Mouse (Mus musculus) kidney, adult 2 months (tissue): ENCODE results near the gene Pdzrn3. TPM values are rescaled to one million over a fixed set of nuclear protein-coding genes. Genes with fewer than 3 reads are reported as not detected.

Source experiments
- DNase-seq: peaks from one replicate; pipeline ENCODE4 v3.0.0; 2021
- H3K27ac ChIP-seq: fragments of 200-500 bp; 2 replicates; pipeline ENCODE4 v1.5.1; 2012; ENCODE audit warnings: low read depth, low read length, control low read depth, inconsistent platforms; ENCODE audit not compliant: insufficient read depth
- H3K27me3 ChIP-seq: fragments of 200-500 bp; replicated peaks from 2 replicates; pipeline ENCODE4 v1.6.1; 2012; ENCODE audit warnings: mild to moderate bottlenecking, moderate library complexity, low read length, inconsistent platforms; ENCODE audit not compliant: control insufficient read depth, insufficient read depth
- H3K36me3 ChIP-seq: fragments of 200-500 bp; 2 replicates; pipeline ENCODE4 v1.6.1; 2012; ENCODE audit warnings: mild to moderate bottlenecking, moderate library complexity, low read length, inconsistent platforms; ENCODE audit not compliant: control insufficient read depth, insufficient read depth
- H3K4me1 ChIP-seq: fragments of 200-500 bp; 2 replicates; pipeline ENCODE4 v1.6.1; 2011; ENCODE audit warnings: low read length; ENCODE audit not compliant: control insufficient read depth, insufficient read depth
- H3K4me3 ChIP-seq: fragments of 200-500 bp; 2 replicates; pipeline ENCODE4 v1.5.1; 2011; ENCODE audit warnings: mild to moderate bottlenecking, low read depth, low read length, control low read depth; ENCODE audit not compliant: insufficient read depth
- CTCF ChIP-seq: fragments of 200-500 bp; conservative IDR thresholded peaks from 2 replicates; pipeline ENCODE4 v1.5.1; 2011; ENCODE audit warnings: low read depth, mild to moderate bottlenecking, control low read depth, low read length, moderate library complexity, mixed read lengths; ENCODE audit not compliant: insufficient read depth, insufficient read length
- POLR2A ChIP-seq: fragments of 200-500 bp; IDR thresholded peaks from one replicate; pipeline ENCODE4 v1.6.1; 2011; ENCODE audit warnings: low read depth, low read length, control low read depth
- WGBS: fragments of 180-500 bp; shearing (Covaris S2); methylation state at CpG from one replicate; pipeline ENCODE4 v1.1.7; 2018; 5-methylcytosine and 5-hydroxymethylcytosine counted together
- polyA plus RNA-seq: library from polyadenylated mRNA; depleted of rRNA; stranded (reverse); fragments of >200 nt; gene quantifications from 2 replicates; pipeline ENCODE4 v1.2.3, GENCODE M21; 2012

Gene Pdzrn3
- polyA plus RNA-seq, 1 experiment: 11.9 TPM

DNA sequence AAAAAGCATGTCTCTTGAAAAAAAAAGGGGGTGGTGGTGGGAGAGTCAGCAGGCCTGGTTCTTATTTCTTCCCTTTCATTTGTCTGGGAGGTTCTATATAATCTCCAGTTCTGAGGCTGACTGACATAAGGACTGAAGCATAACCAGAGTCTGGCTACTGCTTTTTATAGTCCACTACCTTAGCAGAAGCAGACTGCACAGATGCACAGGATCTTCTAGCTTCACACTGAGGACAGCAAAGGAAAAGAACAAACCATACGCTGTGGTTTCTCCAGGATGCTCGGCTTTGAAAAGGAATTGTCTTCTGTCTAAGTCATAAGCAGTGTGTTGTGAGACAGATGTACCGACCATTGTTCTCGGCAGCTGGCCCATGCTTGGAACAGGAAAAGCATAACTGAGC lies 19.0 kb upstream of the Pdzrn3 start:
- no peaks in the 10 kb centered on the region for H3K4me1 ChIP-seq
- TF ChIP-seq CTCF (no peak), POLR2A (no peak)
- H3K36me3 ChIP-seq: no peaks in the 10 kb centered on the region
- 83% methylated on average over 4 of the region's 4 CpGs for WGBS
- no peak overlapping the region for H3K4me3 ChIP-seq
- no peaks in the 10 kb centered on the region for H3K27me3 ChIP-seq
- DNase-seq: no peak
- no peak overlapping the region for H3K27ac ChIP-seq

DNA sequence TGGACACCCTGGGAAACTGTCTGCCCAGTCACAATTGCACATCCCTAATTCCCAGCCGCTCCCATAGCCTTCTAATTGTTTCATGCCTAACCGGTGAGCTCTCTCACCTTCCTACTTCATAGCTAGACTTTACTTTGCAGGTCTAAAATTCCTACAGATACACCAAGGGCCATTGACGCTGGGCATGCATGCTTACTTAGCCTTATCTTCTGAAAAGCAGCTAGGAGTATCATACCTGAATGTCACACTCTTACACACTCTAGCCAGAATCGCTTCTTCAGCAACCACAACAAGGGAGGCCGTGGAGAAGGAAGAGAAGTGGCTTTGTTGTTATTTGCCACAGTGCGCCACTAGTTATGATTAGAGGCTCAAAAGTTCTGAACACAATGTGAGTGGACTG lies 18.2 kb upstream of the Pdzrn3 start:
- Histone ChIP-seq H3K4me1 (no peaks in the 10 kb centered on the region), H3K4me3 (no peak overlapping the region), H3K36me3 (no peaks in the 10 kb centered on the region), H3K27me3 (no peaks in the 10 kb centered on the region), H3K27ac (no peak overlapping the region)
- TF ChIP-seq CTCF: no peak
- no peak for TF ChIP-seq POLR2A
- 94% methylated on average over 6 of the region's 6 CpGs for WGBS
- DNase-seq: no peak

DNA sequence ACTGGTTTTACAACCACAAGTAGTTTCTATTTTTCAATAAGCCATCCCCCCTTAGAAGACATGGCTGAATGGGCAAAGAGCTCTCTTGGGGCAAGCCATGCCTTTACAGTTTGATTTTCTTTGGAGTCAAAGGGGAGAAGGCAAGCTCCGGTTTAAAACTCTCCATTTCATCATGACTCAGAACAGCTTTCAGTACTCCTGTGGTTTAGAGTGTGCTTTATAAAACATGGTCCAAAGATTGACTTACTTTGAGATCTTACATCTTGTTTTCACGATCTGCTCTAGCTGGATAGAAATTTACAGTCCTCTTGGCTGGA lies 15.1 kb upstream of the Pdzrn3 start:
- no peak overlapping the region for H3K27ac ChIP-seq
- H3K4me3 ChIP-seq: no peak overlapping the region
- WGBS: 40% methylated on average over 2 of the region's 2 CpGs
- H3K4me1 ChIP-seq: no peaks in the 10 kb centered on the region
- no peak for DNase-seq
- H3K27me3 ChIP-seq: no peaks in the 10 kb centered on the region
- no peak for TF ChIP-seq CTCF
- TF ChIP-seq POLR2A: no peak
- H3K36me3 ChIP-seq: no peaks in the 10 kb centered on the region

DNA sequence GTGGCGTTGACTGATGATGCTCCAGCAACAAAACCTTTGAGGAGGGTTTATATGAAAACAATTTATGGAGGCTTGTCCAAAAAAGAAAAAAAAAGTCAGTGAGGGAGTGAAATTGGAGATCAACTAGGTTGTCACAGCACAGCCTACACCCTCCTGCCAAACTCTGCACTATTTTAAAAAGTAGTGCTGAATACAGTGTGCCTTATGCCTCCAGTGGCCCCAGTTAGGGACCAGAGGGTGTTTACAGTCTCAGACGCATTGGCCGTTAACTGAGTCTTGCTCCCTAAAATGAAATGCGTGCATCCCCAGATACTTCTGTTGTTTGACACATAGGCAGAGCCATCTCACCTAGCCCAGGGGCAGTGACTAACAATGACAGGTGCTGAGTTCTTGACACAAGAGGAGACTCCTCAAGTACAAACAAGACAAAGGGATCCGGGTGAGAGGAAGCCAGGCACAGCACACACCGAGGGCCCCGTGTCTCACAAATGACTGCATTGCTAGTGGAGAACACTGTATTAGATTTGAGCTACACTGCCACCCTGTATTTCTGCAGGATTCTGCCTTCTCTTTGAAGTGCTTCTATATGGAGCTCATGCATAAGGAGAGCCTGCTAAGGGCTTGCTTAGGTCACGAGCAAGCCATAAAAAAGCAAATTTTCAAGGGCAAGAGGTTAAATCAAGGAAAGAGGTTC lies 14.6 kb upstream of the Pdzrn3 start:
- H3K27me3 ChIP-seq: no peaks in the 10 kb centered on the region
- no peaks in the 10 kb centered on the region for H3K36me3 ChIP-seq
- TF ChIP-seq CTCF (no peak), POLR2A (no peak)
- no peak overlapping the region for H3K27ac ChIP-seq
- DNase-seq: no peak
- no peak overlapping the region for H3K4me3 ChIP-seq
- 59% methylated on average over 8 of the region's 8 CpGs for WGBS
- no peaks in the 10 kb centered on the region for H3K4me1 ChIP-seq

DNA sequence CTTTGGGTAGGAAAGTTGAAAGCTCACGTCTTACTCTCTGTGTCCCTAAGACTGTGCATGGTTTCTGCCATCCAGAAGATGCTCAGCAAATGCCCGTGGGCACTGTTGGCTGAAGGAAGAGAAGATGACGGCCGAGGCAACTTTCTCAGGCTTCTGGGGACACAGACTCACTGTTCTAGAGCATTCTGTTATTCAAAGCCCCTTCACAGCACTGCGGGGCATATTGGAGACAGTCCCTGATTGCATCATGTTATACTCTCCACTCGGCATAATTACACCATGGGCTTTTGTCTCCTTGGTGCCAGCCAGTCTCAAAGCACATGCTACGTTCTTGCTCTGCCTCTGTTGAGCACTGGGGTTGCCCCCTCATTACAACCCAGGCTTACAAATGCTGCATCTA lies 7.8 kb upstream of the Pdzrn3 start:
- Histone ChIP-seq H3K36me3 (no peaks in the 10 kb centered on the region), H3K27ac (no peak overlapping the region), H3K4me1 (no peaks in the 10 kb centered on the region), H3K27me3 (no peaks in the 10 kb centered on the region), H3K4me3 (no peak overlapping the region)
- whole genome bisulfite sequencing: 87% methylated on average over 7 of the region's 7 CpGs
- DNase-seq: no peak
- TF ChIP-seq POLR2A (no peak), CTCF (no peak)

DNA sequence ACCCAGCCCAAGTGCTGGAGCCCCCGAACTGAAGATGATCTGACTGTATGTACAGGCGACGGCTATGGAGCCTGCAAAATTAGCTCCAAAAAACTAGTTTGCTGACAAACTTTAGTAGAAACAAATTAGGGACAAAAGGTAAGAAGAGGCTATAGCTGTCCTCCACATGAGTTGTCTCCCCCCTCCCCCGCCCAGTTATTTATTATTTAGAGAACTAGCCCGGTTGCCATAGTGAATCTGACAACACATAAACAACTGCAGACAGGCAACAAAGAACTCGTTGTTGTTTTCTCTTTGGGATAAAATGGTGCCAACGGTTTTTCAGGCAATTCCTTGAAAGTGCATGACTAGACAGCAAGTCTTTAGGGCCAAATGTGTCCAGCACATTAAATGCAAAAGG lies 7.3 kb upstream of the Pdzrn3 start:
- H3K27me3 ChIP-seq: no peaks in the 10 kb centered on the region
- H3K4me3 ChIP-seq: no peak overlapping the region
- no peak for DNase-seq
- no peaks in the 10 kb centered on the region for H3K4me1 ChIP-seq
- WGBS: 72% methylated on average over 7 of the region's 7 CpGs
- H3K27ac ChIP-seq: no peak overlapping the region
- H3K36me3 ChIP-seq: no peaks in the 10 kb centered on the region
- no peak for TF ChIP-seq POLR2A
- TF ChIP-seq CTCF: no peak

DNA sequence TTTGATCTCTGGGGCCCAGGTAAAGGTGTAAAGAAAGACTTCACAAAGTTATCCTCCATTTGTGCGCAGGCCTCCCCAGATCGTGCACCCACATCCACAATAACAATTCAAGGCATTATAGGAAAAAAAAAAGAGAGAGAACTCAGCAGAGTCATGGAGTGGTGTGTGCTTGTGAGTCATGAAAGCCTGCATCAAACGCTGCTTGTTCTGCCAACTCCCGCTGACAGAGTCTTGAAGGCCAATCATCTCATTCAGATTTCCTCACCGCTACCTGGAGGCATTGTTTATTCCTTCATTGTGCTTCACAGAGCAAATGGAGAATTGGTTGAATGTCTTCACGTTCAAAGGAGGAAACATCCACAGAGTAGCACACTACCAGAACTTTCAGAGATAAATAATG lies 6.8 kb upstream of the Pdzrn3 start:
- Histone ChIP-seq H3K4me3 (no peak overlapping the region), H3K4me1 (no peaks in the 10 kb centered on the region), H3K27ac (no peak overlapping the region), H3K36me3 (no peaks in the 10 kb centered on the region), H3K27me3 (no peaks in the 10 kb centered on the region)
- DNase-seq: no peak
- WGBS: 86% methylated on average over 6 of the region's 6 CpGs
- no peak for TF ChIP-seq POLR2A
- TF ChIP-seq CTCF: no peak

DNA sequence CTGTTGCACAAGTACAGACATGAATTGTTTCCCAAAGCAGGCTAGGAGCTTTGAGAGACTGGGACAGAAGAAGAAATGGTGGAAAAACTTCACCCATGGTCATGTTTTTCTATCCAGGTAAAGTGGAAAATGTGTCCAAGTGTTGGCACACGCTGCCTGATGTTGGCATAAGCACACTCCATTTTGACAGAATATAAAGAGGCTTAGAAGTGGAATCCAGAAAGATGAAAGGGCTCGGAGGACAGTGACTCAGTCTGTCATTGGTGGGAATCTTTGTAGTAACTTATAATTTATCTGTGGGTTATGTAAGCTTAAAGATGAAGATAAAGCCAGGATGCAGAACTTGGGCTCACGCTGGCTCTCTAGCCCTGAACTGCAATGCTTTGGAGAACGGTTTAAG lies 5.2 kb upstream of the Pdzrn3 start:
- H3K4me3 ChIP-seq: no peak overlapping the region
- no peak overlapping the region for H3K27ac ChIP-seq
- WGBS: 85% methylated on average over 4 of the region's 4 CpGs
- H3K27me3 ChIP-seq: no peaks in the 10 kb centered on the region
- H3K4me1 ChIP-seq: no peaks in the 10 kb centered on the region
- TF ChIP-seq CTCF (no peak), POLR2A (no peak)
- no peaks in the 10 kb centered on the region for H3K36me3 ChIP-seq
- DNase-seq: no peak
